Mouse (Mus musculus): ENCODE results near the gene Pgm2.

DNA sequence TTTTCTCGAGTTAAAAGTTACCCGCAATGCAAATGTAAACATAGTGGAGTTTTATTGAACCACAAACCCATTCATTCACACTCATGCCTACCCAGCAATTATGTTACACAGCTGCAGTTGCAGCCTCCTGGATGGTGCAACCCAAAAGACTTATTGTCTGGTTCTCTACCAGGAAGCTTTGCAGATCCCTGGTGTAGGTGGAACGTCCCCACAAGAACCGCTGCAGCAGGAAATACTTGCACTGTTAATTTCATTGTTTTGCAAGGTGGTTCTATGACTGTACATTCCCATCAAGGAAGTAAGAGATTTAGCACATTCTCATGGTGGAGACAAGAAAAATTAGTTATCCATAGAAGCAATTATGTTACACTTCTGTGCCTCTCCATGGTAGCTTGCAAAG is 15.4 kb upstream of the Pgm2 start:
- TF ChIP-seq POLR2A (IDR thresholded peaks at IDR 0.05; ENCODE audit: control insufficient read depth, low read depth, low read length) (no peak), CTCF (IDR thresholded peaks at IDR 0.05; ENCODE audit: control insufficient read depth, insufficient read depth, insufficient replicate concordance, low read depth, low read length) (no peak)
